Mouse (Mus musculus) megakaryocyte, embryonic 14.5 days (primary cell): Measurements from ENCODE around the gene Cpped1.

Source experiments
- FLI1 ChIP-seq: IDR thresholded peaks from 2 replicates; pipeline ENCODE4 v1.6.1; 2012; ENCODE audit warnings: low read length, inconsistent platforms, mixed read lengths
- GATA1 ChIP-seq: IDR thresholded peaks from 3 replicates; pipeline ENCODE4 v1.6.1; 2012; ENCODE audit warnings: mixed read lengths, low read length, inconsistent platforms, borderline replicate concordance

GRCm38 (mm10) chr16:11795758-11796460 is 113.3 kb downstream of the Cpped1 start:
- TF ChIP-seq GATA1, result no peak
- no peak for TF ChIP-seq FLI1
